Mouse (Mus musculus) megakaryocyte, embryonic 14.5 days (primary cell): ENCODE measurements around the gene Cask.

Experiments
- FLI1 ChIP-seq: IDR thresholded peaks from 2 replicates; pipeline ENCODE4 v1.6.1; 2012; ENCODE audit warnings: low read length, inconsistent platforms, mixed read lengths
- GATA1 ChIP-seq: IDR thresholded peaks from 3 replicates; pipeline ENCODE4 v1.6.1; 2012; ENCODE audit warnings: mixed read lengths, low read length, inconsistent platforms, borderline replicate concordance

DNA sequence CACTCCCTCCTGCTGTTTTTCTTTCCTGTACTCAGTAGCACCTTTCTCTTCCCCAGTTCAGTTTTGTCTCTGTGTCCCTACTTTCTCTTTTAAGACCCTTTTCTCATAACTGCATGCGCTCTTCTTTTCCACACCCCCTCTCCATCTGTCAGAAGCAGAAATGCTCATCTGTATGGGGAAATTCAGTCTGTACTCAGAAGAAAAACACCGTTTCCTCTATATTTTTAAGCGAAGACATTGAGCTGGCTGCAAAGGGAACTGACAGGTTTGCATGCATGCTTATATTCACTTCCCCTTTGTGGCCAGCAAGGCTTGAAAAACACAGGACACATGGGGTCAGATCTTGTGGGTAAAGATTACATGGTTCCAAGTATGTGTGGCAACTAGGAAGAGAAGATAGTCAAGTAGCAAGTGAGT, 196.2 kb downstream of the Cask start:
- TF ChIP-seq GATA1 (no peak), FLI1 (no peak)
